Mouse (Mus musculus) heart, embryonic 11.5 days (tissue): Measurements from ENCODE around the gene Adgrf3. TPM values are rescaled to one million over a fixed set of nuclear protein-coding genes. Genes with fewer than 3 reads are reported as not detected.

ENCODE experiments used
- ATAC-seq: fragments of 200-750 bp; cut with Nextera tagmentation; replicated peaks from 2 replicates; pipeline ENCODE4 v1.8.0; 2017; ENCODE audit warnings: moderate library complexity; ENCODE audit not compliant: insufficient number of reproducible peaks, low FRiP score, low TSS enrichment
- H3K27ac ChIP-seq: fragments of 300-500 bp; sonication (generic); 2 replicates; pipeline ENCODE4 v1.5.1; 2014; ENCODE audit warnings: mild to moderate bottlenecking, low read depth, low read length
- H3K27me3 ChIP-seq: fragments of 300-500 bp; sonication (generic); 2 replicates; pipeline ENCODE4 v1.6.1; 2014; ENCODE audit warnings: mild to moderate bottlenecking, low read length, mixed read lengths; ENCODE audit not compliant: control insufficient read depth, insufficient read depth
- H3K36me3 ChIP-seq: fragments of 300-500 bp; sonication (generic); 2 replicates; pipeline ENCODE4 v1.6.1; 2014; ENCODE audit warnings: mild to moderate bottlenecking, low read length, moderate library complexity, mixed read lengths; ENCODE audit not compliant: control insufficient read depth, insufficient read depth
- H3K4me1 ChIP-seq: fragments of 300-500 bp; sonication (generic); 2 replicates; pipeline ENCODE4 v1.6.1; 2014; ENCODE audit warnings: low read length; ENCODE audit not compliant: control insufficient read depth, insufficient read depth
- H3K4me2 ChIP-seq: fragments of 300-500 bp; sonication (generic); 2 replicates; pipeline ENCODE4 v1.6.1; 2014; ENCODE audit warnings: mild to moderate bottlenecking, moderate library complexity
- H3K4me3 ChIP-seq: fragments of 300-500 bp; sonication (generic); 2 replicates; pipeline ENCODE4 v1.5.1; 2014; ENCODE audit warnings: low read depth, low read length
- H3K9ac ChIP-seq: fragments of 300-500 bp; sonication (generic); 2 replicates; pipeline ENCODE4 v1.6.1; 2014; ENCODE audit warnings: mild to moderate bottlenecking, low read depth, low read length, moderate library complexity
- H3K9me3 ChIP-seq: fragments of 300-500 bp; sonication (generic); replicated peaks from 2 replicates; pipeline ENCODE4 v1.6.1; 2016; ENCODE audit warnings: low read length; ENCODE audit not compliant: control insufficient read depth
- WGBS: fragments of 180-500 bp; shearing (Covaris S2); extraction: QIAGEN DNeasy Blood & Tissue Kit; methylation state at CpG from one replicate; pipeline ENCODE4 v1.1.7; 2014; ENCODE audit not compliant: insufficient replicate concordance; 5-methylcytosine and 5-hydroxymethylcytosine counted together
- polyA plus RNA-seq: library from polyadenylated mRNA; unstranded; fragments of >200 nt; fragmentation: Nextera tagmentation; extraction: Ambion mirVana; gene quantifications from 2 replicates; pipeline ENCODE4 v1.2.1, GENCODE M21; 2014

Gene Adgrf3
- polyA plus RNA-seq, 1 experiment from 2014 or later: 0.62 TPM

- H3K9ac ChIP-seq: peak overlapping the region; percentile 78
- peak overlapping the region; percentile 71 for H3K4me3 ChIP-seq
- no peaks in the 10 kb centered on the region for H3K36me3 ChIP-seq
- H3K9me3 ChIP-seq: no peaks in the 10 kb centered on the region
- 0 out of 2 replicates have a peak, but pooled peaks have one; percentile 12 for ATAC-seq
- 4% methylated on average over 15 of the region's 15 CpGs for WGBS
- peak overlapping the region; percentile 69 for H3K4me2 ChIP-seq
- peaks cover 13% of the 10 kb centered on the region; the same call in 1 of the 2 replicates for H3K4me1 ChIP-seq
- H3K27me3 ChIP-seq: no peaks in the 10 kb centered on the region
- peak overlapping the region; percentile 87 for H3K27ac ChIP-seq
These were observed 27.5 kb upstream of the Adgrf3 start for GRCm38 (mm10) chr5:30233042-30233441.

GRCm38 (mm10) chr5:30232271-30232971, 26.9 kb upstream of the Adgrf3 start, which contains the start of gene Selenoi:
TSS of gene Selenoi (plus strand) at chr5:30232581.
- Histone ChIP-seq H3K4me2 (peak within 1 kb of the TSS; percentile 69), H3K27me3 (no peaks in the 10 kb centered on the region), H3K4me1 (peaks cover 13% of the 10 kb centered on the region; the same call in 1 of the 2 replicates), H3K9me3 (no peaks in the 10 kb centered on the region), H3K27ac (peak within 1 kb of the TSS; percentile 87), H3K36me3 (no peaks in the 10 kb centered on the region), H3K4me3 (peak within 1 kb of the TSS; percentile 71), H3K9ac (peak within 1 kb of the TSS; percentile 80)
- 3% methylated on average over 63 of the region's 71 CpGs for WGBS
- ATAC-seq: peak; percentile 100

- peak overlapping the region; percentile 80 for H3K9ac ChIP-seq
- H3K9me3 ChIP-seq: no peaks in the 10 kb centered on the region
- peak overlapping the region; percentile 66 for H3K27ac ChIP-seq
- peaks cover 13% of the 10 kb centered on the region; the same call in 1 of the 2 replicates for H3K4me1 ChIP-seq
- WGBS: 61% methylated on average over 16 of the region's 16 CpGs
- no peaks in the 10 kb centered on the region for H3K27me3 ChIP-seq
- no peak for ATAC-seq
- no peaks in the 10 kb centered on the region for H3K36me3 ChIP-seq
- peak overlapping the region; percentile 71 for H3K4me3 ChIP-seq
- peak overlapping the region; percentile 69 for H3K4me2 ChIP-seq
These were observed 26.4 kb upstream of the Adgrf3 start for GRCm38 (mm10) chr5:30231891-30232270.

GRCm38 (mm10) chr5:30230901-30231300, 25.4 kb upstream of the Adgrf3 start:
- no peak overlapping the region for H3K4me2 ChIP-seq
- H3K36me3 ChIP-seq: no peaks in the 10 kb centered on the region
- H3K4me1 ChIP-seq: peaks cover 13% of the 10 kb centered on the region; the same call in 1 of the 2 replicates
- no peak for ATAC-seq
- 77% methylated on average over 4 of the region's 4 CpGs for WGBS
- H3K9me3 ChIP-seq: no peaks in the 10 kb centered on the region
- H3K27ac ChIP-seq: no peak overlapping the region
- no peak overlapping the region for H3K9ac ChIP-seq
- no peak overlapping the region for H3K4me3 ChIP-seq
- H3K27me3 ChIP-seq: no peaks in the 10 kb centered on the region

GRCm38 (mm10) chr5:30222681-30223080, 17.2 kb upstream of the Adgrf3 start:
- no peak overlapping the region for H3K27ac ChIP-seq
- no peaks in the 10 kb centered on the region for H3K36me3 ChIP-seq
- 96% methylated on average over 8 of the region's 8 CpGs for WGBS
- no peak overlapping the region for H3K4me3 ChIP-seq
- H3K27me3 ChIP-seq: no peaks in the 10 kb centered on the region
- ATAC-seq: no peak
- H3K9me3 ChIP-seq: no peaks in the 10 kb centered on the region
- no peak overlapping the region for H3K4me2 ChIP-seq
- no peak overlapping the region for H3K9ac ChIP-seq
- H3K4me1 ChIP-seq: no peaks in the 10 kb centered on the region

- Histone ChIP-seq H3K27me3 (no peaks in the 10 kb centered on the region), H3K4me2 (no peak overlapping the region), H3K4me3 (no peak overlapping the region), H3K9ac (no peak overlapping the region), H3K27ac (no peak overlapping the region), H3K9me3 (no peaks in the 10 kb centered on the region), H3K4me1 (no peaks in the 10 kb centered on the region), H3K36me3 (no peaks in the 10 kb centered on the region)
- WGBS: 86% methylated on average over 8 of the region's 8 CpGs
- no peak for ATAC-seq
These were observed 15.1 kb upstream of the Adgrf3 start for GRCm38 (mm10) chr5:30220666-30221065.

GRCm38 (mm10) chr5:30219715-30220114, 14.2 kb upstream of the Adgrf3 start:
- no peak overlapping the region for H3K4me3 ChIP-seq

GRCm38 (mm10) chr5:30215970-30216369, 10.4 kb upstream of the Adgrf3 start:
- 77% methylated on average over 5 of the region's 5 CpGs for WGBS
- Histone ChIP-seq H3K9ac (no peak overlapping the region), H3K36me3 (no peaks in the 10 kb centered on the region), H3K27ac (no peak overlapping the region), H3K27me3 (no peaks in the 10 kb centered on the region), H3K9me3 (no peaks in the 10 kb centered on the region), H3K4me2 (no peak overlapping the region), H3K4me1 (no peaks in the 10 kb centered on the region), H3K4me3 (no peak overlapping the region)
- ATAC-seq: no peak

More at GRCm38 (mm10) chr5:30219715-30220114, 14.2 kb upstream of the Adgrf3 start:
- WGBS: 86% methylated on average over 2 of the region's 2 CpGs
- no peaks in the 10 kb centered on the region for H3K4me1 ChIP-seq
- H3K4me2 ChIP-seq: no peak overlapping the region
- H3K9ac ChIP-seq: no peak overlapping the region
- no peaks in the 10 kb centered on the region for H3K9me3 ChIP-seq
- no peak for ATAC-seq
- H3K36me3 ChIP-seq: no peaks in the 10 kb centered on the region
- no peak overlapping the region for H3K27ac ChIP-seq
- H3K27me3 ChIP-seq: no peaks in the 10 kb centered on the region

- no peak overlapping the region for H3K4me2 ChIP-seq
- no peaks in the 10 kb centered on the region for H3K4me1 ChIP-seq
- no peaks in the 10 kb centered on the region for H3K9me3 ChIP-seq
- H3K4me3 ChIP-seq: no peak overlapping the region
- WGBS: 11% methylated on average over 4 of the region's 4 CpGs
- no peak overlapping the region for H3K9ac ChIP-seq
- H3K27ac ChIP-seq: no peak overlapping the region
- ATAC-seq: no peak
- no peaks in the 10 kb centered on the region for H3K36me3 ChIP-seq
- H3K27me3 ChIP-seq: no peaks in the 10 kb centered on the region
These were observed 9.4 kb upstream of the Adgrf3 start for GRCm38 (mm10) chr5:30214889-30215288.
